Mouse (Mus musculus): Measurements from ENCODE around the gene Nipsnap1.

- TF ChIP-seq CTCF (IDR thresholded peaks at IDR 0.05; ENCODE audit: extremely low read depth, insufficient read depth, low read length) (no peak), POLR2A (IDR thresholded peaks at IDR 0.05; ENCODE audit: extremely low read depth, insufficient read depth, low read length) (no peak)
These were observed 35.5 kb upstream of the Nipsnap1 start for GRCm38 (mm10) chr11:4838235-4838634.

Data from cortical plate, adult 2 months (tissue).